Mouse (Mus musculus) left cerebral cortex, postnatal 36 days (tissue): Measurements from ENCODE around the gene Rfc5. TPM values are rescaled to one million over a fixed set of nuclear protein-coding genes. Genes with fewer than 3 reads are reported as not detected.
A peak's percentile ranks its signal among the peaks of the same experiment; 100 is the strongest.
"Not testable (repeated sequence)": the region's sequence is repeated elsewhere in the genome, so short reads cannot be mapped to it uniquely, and the experiment has no call there.

Source experiments
- DNase-seq, 2 experiments: peaks; one replicate each; pipeline ENCODE4 v3.0.0; 2021 to 2022; ENCODE audit warnings: low spot score in 2 of 2, mixed read lengths in 1 of 2
- intact Hi-C: fragments of 180-260 bp; cut with DNase I; formaldehyde crosslinking; loops from one replicate; pipeline ENCODE4 v1.15.1; 2025
- total RNA-seq, 2 experiments: library from RNA; stranded (reverse); gene quantifications; 2 replicates each; pipeline ENCODE4 v1.2.3; 2021

Rfc5 gene
- total RNA-seq, 2 experiments from 2014 or later = 16.8 to 18.0 TPM

DNA sequence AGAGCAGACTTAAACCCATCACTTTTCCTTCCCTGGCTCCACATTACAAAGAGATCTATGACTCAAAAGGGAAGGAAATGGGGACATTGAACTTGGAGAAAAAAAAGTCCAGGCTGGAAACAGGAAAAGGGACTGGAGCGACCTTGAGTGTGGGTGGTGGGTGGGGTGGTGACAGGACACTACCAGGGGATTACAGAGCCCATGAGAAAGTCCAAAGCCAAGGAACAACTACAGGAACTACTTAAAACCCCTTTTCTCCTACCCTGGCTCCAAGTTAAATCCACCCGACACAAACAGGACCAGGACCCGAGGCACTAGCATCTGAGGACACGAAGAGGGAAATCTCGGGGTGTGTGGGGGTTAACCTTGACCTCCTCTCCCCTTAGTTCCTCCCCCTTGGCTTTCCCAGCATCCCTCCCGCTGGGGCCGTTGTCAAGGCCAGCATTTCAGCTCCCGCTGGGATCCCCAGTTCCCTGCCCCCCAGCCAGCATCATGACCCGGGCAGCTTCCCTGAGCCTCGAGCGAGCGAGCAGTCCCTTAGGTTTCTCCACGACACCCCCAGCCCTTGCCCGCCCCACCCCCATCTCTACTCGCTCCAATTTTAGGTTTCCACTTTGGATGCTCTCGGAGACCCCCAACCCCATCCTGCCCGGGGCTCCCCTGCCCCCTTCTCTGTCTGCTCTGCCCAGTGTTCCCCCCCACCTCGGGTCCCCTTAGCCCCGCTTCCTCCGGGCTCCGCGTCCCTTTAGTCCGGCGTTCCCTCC, 32.3 kb downstream of the Rfc5 start:
- intact Hi-C loops = loop anchor here (5.0 kb wide), 3 partner anchors 39 to 239 kb away; partner anchors contain the start of genes Ksr2, Suds3 and Vsig10
- peak; percentile 34 to 41 for DNase-seq

DNA sequence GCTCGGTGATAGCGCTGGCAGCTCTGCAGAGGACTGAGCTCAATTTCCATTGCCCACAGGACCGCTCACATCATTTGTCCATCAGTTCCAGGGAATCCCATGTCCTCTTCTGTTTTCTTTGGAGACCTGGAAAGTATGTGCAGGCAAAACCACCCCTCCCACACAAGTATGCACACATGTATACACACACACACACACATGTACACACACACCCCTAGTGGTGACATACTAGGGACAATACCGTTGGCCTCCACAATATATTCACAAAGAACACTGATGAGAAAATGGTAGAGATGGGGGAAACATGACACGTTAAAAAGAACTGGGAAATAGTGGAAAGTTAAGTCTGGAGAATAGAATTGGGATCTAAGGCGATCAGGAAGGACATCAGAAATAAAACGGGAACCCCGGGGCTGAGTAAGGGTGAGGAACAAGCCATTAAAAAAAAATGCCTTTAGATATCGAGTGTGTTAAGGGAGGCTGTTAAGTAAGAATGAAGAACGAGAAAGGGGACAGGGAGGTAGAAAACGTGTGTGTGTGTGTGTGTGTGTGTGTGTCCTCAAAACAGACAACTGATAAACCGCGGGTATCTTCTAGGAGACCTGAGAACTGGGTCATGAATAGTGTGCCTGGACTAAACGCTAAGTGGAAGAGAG, 33.1 kb downstream of the Rfc5 start:
- DNase-seq = no peak
- intact Hi-C loops = loop anchor here (5.0 kb wide), 3 partner anchors 38 to 238 kb away; partner anchors contain the start of genes Ksr2, Suds3 and Vsig10

DNA sequence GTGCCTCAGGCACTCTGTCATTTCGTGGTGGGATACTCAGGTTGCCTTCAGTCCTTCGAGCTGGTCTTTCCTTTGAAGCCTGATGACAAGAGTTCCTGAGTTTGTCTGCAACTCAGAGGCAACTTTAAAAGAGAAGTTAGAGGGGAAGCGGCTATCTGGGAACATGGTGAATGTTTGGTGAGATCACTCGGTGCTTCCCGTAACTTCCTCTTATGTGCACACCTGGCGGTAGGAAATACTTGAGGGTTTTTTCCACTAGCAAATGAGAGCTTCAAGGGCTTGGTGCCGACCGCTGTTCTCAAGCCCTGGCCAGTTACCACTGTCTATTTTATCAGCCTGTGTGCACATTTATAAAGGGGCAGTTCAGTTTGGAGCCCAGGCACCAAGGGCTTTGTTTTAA, 34.7 kb downstream of the Rfc5 start:
- DNase-seq = no peak
- intact Hi-C loops = no loop called here

DNA sequence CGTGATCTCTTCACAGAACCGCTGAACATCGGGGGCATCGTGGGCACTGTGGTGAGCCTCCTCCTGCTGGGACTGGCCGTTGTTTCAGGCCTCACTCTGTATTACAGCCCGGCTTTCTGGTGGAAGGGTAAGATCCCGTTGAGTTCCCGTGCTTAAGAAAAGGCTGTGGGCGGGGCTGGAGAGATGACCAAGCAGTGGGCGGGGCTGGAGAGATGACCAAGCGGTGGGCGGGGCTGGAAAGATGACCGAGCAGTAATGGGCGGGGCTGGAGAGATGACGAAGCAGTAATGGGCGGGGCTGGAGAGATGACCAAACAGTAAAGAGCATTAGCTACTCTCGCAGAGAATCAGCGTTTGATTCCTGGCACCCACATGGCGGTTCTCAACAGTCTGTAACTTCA, 40.6 kb downstream of the Rfc5 start:
- DNase-seq = no peak
- intact Hi-C loops = no loop called here

DNA sequence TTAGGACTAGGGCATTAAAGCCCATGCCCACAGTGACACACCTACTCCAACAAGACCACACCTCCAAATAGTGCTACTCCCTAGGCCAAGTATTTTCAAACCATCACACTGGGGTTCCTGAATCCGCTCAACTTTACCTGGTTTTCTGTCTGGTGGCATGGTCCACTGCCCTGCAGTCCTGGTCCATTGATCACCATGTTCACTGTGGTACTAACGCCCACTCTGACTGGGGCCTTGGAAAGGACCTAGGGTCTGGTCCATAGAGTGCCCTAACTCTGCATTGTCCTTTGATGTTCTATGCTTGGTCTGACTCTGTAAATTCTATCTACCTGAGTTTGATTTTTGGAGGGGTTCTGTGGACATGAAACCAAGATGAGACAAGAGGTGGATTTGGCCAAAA, 41.0 kb downstream of the Rfc5 start:
- intact Hi-C loops = no loop called here
- DNase-seq = no peak

DNA sequence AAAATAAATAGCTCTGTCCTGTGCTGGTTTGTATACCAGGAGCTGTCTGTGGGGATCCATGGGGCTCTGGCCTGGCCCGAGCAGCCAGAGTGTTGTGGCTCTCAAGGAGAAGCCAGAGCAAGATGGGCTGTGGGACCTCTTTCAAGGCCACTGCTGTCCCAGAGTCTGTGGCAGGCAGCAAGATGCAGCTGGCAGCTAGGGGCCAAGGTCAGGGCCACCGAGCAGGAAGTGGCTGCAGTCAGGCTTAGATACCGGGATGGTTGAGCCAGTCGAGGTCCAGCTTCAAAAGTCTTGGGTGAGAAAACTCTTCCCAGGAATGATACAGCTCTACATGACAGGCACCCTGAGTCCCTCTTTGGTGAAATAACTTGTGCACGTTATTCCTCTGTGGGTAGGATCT, 41.8 kb downstream of the Rfc5 start:
- intact Hi-C loops = no loop called here

DNA sequence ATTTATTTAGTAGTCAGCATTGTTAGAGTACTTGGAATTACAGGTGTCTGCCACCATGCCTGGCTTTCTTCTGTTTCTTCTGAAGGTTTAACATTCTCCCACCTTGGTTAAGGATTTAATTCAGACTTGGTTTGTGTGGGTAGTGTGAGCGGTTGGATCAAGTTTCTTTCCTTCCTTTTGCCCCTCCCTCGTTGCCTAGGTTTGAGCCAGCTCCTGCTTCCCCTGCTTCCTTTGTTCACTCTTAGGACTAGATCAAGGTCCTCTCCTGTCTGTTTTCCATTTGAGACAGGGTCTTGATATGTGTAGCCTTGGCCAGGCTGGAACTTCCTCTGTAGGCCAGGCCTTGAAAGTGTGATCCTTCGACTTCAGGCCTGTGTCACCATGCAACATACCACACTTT, 42.6 kb downstream of the Rfc5 start:
- intact Hi-C loops = no loop called here
- DNase-seq = no peak

More for the DNA sequence above, 41.8 kb downstream of the Rfc5 start:
- DNase-seq = no peak

DNA sequence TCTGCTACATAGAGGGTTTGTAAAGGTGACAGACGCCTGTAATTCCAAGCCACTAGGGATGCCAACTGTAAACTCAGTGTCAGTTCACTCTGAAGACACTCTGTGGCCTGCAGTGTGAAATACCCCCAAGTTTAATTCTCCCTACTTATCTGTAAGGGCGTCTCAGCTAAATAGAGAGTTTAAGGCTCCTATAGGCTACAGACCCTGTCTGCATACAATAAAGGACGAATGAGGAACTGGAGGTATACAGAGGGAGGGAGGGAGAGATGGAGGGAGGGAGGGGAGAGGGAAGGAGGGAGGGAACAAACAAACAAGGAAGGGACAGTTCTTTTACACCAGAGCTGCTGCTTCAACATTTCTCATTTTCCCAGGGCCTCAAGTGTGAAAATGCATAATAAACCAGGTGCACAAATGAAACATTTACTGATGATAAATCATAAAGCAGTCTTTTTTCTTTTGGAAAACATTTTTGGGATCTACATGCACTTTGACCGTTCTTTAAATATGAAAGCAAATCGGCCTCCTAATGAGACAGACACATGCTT, 43.3 kb downstream of the Rfc5 start:
- DNase-seq = no peak
- intact Hi-C loops = no loop called here

DNA sequence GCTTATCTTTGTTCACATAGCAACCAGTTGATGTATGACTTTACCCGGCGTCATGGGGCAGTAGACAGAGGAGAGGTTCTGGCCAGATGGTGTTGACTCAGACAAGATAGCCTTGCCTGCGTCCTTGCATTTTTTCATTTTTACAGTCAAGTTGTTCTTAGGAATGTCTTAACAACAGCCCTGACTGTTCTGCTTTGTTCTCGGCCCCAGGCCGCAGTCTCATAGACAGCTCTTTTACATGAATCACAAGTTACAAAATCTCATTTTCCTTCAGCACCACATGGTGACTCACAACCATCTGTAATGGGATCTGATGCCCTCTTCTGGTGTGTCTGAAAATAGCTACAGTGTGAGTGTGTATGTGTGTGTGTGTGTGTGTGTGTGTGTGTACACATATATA, 44.4 kb downstream of the Rfc5 start:
- DNase-seq, intact Hi-C loops: not testable (repeated sequence)

DNA sequence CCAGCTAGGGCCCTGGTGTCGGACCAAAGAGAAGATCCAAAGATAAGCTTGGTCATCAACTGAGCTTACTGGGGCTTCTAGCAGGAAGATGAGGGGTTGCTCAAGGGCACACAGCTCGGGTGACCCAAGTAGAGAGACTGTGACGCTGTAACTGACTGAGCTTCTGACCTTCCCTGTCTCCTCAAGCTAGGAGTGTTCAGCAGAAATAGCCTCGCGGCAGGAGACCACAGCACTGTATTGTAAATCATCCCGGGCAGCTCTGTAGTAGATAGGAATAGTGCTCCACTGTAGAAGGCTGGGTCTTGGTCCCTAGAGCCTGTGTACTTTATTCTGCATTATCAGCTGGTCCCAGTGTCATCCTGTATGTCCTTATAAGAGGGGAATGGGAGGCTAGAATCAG, 47.0 kb downstream of the Rfc5 start:
- intact Hi-C loops = no loop called here
- DNase-seq = no peak

DNA sequence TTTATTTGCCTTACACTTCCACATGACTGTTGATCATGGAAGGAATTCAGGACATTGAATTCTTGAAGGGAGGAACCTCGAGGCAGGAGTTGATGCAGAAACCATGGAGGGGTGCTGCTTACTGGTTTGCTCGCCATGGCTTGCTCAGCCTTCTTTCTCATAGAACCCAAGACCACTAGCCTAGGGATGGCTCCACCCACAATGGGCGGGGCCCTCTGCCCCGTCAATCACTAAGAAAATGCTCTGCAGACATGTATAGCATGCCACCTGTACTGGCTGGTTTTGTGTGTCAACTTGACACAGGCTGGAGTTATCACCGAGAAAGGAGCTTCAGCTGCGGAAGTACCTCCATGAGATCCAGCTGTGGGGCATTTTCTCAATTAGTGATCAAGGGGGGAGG, 48.8 kb downstream of the Rfc5 start:
- DNase-seq = no peak
- intact Hi-C loops = no loop called here

DNA sequence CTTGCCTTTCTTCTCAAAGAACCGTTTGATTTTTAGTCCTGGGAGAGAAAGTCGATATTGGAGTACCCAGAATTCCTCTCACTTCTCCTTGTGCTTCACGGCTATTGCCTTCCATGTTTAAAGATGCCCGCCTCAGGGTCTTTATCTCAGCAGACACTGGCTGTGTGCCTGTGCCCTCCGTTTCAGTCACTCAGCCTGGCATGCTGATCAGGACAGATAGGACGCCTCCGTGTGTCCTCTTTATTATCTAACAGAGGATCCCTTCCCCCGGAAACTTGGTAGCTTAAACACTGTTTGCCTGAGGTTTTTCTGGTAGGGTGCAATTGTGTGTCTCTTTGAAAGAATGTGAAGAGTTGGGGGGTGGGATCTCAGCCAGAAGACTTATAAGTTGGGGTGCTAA, 50.3 kb downstream of the Rfc5 start:
- intact Hi-C loops = no loop called here
- DNase-seq = no peak

DNA sequence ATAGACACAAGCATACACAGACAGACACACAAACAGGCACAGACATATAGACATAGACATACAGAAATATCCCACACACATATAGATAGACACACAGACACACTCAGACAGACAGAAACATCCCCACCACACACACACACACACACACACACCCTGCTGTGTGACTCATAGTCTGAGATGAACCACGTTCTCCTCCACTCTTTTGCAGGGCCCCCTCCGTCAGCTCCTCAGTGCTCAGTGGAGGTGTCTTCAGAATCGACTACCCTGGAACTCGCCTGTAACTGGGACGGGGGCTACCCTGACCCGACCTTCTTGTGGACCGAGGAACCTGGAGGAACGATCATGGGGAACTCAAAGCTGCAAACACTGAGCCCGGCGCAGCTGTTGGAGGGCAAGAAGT, 50.8 kb downstream of the Rfc5 start:
- no peak for DNase-seq
- intact Hi-C loops = no loop called here

DNA sequence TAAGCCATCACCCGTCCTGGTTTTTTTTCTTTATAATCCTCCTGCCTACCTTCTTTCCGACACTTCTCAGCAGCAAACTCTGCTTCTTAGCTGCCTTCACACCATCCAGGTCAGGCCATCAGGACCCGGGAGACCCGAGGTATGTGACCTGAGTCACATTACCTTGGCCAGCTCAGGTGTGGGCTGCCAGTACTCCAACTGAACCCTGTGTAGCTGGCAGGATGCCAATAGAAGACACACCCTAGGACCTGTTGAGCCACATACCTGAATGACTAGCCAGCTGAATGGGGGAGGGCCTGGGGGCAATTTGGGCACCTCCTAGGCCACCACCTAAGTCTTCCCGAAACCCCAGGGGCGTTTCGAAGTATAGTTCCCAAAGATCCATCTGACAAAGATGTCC, 58.4 kb downstream of the Rfc5 start:
- no peak for DNase-seq

More for the DNA sequence above, 58.4 kb downstream of the Rfc5 start:
- intact Hi-C loops = no loop called here

Other genes starting within 250 kb of the Rfc5 start
- gene Pebp1, start 101.4 kb downstream of the Rfc5 start, total RNA-seq = 100 to 1,000 TPM; 647 to 753 TPM
- 1 to 10 TPM; 2.7 to 2.9 TPM for gene Vsig10, start 70.0 kb downstream of the Rfc5 start, total RNA-seq
- gene Wsb2, start 31.7 kb downstream of the Rfc5 start, total RNA-seq = 100 to 1,000 TPM; 294 to 334 TPM
- 10 to 100 TPM; 35.0 to 44.3 TPM for gene Ksr2, start 25.0 kb upstream of the Rfc5 start, total RNA-seq